Mouse (Mus musculus): ENCODE data around the gene Mgarp.
"Not testable (repeated sequence)": the region's sequence is repeated elsewhere in the genome, so short reads cannot be mapped to it uniquely, and the experiment has no call there.

Mgarp gene

DNA sequence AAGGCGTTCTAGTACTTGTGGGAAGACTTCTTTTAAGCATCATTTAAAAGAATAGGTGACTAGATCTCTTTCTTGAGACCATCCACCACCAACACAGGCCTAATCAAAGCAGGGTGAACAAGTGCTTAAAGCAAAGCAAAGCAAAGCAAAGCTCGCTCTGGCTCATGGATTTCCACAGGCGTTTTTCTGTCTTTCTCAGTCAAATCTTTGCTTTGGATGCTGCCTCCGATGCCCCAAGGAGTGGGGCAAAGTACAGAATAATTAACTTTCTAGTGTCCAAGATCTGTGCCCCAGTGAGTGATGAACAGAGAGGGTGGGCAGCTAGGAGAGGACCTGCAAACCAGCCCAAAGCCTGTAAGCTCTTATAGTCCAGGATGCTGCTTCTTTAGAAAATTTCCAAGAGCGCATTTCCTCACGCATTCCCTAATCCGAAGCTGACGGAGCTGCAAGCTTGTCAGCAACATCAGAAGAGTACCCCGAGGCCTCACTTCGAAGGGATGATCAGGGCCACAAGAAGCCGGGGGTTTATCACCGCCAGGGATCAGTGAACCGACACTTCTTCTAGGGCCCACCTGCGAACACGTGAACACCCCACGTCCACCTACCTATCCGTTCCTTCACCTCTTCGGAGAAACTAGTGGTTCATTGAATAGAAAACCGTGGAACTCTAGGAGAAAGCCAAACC lies 935 bp downstream of the Mgarp start:
- DNase-seq: no peak

DNA sequence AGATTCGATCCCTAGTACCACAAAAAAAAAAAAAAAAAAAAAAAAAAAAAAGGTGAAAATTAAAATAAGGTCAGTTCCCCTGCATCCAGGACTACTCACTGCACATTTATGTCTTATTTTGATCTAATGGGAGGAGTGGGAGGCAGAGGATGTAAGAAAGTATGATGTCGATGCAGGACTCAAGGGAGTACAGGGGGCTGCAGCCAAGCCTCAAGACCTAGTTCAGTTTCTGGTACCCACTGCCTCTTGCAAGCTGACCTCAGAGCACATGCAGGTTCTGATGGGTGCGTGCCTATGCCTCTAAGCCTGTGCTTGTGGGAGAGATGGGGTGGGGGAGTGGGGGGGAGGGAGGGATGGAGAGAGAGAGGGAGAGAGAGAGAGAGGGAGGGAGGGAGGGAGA lies 1.7 kb downstream of the Mgarp start:
- DNase-seq: no peak

DNA sequence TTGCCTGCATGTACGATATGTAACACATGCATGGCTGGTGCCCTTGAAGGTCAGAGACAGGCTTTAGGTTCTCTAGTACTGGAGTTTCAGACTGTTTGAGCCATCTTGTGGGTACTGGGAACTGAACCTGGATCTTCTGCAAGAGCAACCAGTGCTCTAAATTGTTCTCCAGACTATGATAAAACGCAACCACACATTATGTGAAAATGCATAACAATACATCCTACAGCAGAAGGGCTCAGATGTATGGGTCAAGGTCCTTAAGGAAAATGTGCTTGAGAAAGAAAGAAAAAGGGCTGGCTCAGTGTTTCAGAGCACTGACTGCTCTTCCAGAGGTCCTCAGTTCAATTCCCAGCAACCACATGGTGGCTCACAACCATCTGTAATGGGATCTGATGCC lies 2.9 kb downstream of the Mgarp start:
- DNase-seq: no peak

DNA sequence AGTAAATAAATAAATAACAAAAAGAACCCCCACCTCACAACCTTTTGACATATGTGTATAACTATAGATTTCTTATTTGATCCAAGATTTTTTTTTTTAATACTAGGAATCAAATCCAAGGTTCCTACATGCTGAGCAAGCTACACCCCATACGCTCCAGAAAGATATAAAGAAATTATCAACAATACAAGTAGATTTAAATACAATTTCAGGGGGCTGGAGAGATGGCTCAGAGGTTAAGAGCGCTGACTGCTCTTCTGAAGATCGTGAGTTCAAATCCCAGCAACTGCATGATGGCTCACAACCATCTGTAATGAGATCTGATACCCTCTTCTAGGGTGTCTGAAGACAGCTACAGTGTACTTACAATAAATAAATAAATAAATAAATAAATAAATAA lies 3.5 kb downstream of the Mgarp start:
- not testable (repeated sequence) for DNase-seq

DNA sequence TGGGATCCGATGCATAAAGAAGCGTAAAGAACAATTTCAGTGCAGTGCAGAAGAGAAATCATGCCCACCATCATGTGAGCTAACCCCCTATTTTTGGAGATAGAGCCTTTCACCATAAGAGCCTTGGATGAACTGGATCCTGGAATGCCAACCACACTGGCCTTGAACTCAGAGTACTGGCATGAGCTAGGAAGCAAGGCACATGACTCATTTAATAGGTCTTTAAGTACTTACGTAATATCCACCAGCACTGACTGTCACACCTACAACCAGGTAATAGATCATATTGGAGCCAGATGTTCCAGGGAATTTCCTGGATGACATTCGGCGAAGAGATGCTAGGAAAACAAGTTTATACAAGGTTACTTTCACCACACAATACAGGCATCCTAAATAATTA lies 4.9 kb downstream of the Mgarp start:
- no peak for DNase-seq

DNA sequence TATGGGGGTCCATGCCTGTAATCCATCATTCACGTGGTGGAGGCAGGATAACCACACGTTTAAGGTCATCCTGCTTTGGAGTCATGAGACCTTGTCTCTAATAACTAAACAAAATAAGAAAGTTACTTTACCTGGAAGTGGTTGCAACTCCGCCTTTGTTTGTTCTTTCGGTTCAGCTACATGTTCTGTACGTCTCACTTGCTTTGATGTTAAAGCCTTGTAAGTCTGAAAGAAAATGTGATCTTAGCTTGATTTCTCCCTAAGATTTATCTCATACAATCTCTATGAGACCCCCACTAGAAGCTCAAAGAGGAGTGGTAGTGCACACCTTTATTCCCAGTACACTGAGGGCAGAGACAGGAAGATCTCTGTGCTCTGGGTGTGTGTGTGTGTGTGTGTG lies 5.4 kb downstream of the Mgarp start:
- no peak for DNase-seq

DNA sequence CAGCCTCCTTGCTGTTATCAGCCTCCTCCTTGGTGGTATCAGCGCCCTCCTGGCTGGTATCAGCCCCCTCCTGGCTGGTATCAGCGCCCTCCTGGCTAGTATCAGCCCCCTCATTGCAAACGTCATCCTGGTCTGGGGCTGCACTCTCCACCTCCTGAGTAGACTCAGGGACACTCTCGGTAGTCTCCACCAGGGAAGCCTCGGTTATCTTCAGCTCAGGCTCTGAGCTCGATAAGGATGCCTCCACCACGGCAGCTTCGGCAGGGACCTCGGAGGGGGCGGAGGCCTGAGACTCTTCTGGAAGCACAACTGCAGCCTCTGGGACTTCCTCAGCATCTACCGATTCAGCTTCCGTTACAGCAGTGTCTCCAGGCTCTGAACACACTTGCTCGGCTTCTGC lies 7.6 kb downstream of the Mgarp start:
- DNase-seq: peak; percentile 57

DNA sequence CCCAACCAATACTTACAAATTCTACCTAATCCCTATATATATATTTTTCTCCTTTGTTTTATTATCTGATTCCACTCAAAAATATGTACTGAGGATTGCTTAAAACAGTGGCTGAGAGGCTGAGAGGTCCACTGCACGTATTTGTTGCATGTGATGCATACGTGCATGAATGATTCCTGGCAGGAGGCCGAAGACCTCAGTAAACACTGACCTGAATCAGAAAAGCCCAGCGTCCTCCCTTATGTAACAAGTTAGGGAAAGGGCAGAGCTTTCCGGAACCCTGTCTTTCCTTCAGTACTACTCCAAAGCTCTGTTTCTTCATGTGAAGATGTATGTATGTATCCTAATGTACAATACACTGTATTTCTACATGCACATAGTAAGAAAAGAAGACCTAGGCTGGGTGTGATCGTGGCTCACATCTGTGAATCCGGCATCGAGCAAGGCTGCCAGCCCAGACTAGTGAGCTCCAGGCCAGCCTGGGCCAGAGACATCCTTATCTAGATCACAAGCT lies 8.6 kb downstream of the Mgarp start:
- DNase-seq: no peak

DNA sequence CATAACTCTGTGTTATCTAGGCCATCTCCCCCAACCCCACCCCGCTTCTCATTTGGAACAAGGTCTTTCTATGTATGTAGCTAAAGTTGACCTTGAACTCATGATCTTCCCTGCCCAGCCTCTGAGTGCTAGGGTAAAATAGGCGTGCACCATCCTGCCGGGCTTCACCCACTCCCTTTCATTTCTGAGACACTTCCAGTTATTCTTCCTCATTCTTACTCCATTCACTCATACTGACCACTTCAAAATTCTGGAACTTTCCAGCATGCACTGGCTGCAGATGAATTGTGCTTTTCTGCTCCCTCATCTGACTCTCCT lies 9.4 kb downstream of the Mgarp start:
- DNase-seq: no peak

DNA sequence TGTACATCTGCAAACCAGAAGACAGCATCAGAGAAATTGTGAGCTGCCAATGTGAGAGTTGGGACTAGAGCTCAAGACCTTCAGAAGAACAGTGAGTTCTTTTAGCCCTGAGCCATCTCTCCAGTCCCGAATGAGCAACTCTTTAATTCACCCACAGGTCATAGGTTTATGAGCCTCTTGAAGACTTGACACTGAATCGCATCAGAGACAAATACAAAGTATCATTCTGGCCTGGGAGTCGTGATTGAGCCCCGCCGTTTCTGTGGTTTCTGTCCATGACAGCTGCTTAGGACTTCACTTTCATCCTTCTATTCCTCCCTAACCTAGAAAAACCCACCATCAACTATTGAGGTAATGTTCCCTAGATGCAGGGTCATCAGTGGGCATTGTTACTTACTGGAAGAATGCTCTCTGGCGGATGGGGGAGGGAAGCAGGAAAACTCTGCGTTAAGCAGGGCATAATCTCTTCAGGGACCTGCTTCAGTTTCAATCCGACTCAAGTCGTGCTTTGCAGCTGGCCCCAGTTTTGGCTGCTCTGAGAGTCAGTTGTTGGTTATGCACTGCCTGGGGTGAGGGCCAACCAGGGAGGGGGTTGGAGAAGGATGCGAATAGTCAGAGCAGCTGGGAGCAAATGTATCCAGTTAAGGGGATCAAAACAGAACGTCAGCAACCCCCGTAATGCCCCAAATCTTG lies 10.0 kb downstream of the Mgarp start:
- DNase-seq: no peak

DNA sequence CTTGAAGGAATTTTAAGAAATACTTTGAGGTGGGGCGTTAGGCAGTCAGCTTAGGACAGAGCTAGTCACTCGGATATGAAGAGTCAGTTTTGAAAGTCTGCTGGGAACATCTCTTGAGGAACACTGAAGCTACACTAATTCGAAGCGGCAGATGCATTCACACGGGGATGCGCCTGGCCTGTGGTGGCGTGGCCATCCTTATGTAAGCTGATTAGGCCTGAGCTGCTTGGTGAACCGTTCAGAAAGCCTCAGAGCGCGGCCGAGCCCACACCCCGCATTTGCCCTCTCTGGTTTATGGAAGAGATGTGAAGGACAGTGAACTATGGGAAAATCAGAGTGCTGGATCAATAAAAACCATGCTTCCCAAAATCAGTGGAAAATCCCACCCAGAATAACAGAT lies 13.1 kb downstream of the Mgarp start:
- DNase-seq: peak; percentile 37

DNA sequence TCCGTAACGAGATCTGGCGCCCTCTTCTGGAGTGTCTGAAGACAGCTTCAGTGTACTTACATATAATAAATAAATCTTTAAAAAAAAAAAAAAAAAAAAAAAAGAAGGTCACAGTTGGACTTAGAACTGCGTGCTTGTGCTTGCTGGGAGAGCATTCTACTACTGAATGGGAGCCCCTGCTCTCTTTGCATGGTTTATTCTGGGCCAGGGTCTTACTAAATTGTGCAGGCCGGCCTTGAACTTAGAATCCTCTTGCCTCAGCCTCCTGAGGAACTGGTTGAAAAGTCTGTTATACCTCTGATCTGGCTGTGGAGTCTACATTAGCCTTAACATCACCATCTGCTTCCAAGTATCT lies 15.9 kb downstream of the Mgarp start:
- DNase-seq: no peak

DNA sequence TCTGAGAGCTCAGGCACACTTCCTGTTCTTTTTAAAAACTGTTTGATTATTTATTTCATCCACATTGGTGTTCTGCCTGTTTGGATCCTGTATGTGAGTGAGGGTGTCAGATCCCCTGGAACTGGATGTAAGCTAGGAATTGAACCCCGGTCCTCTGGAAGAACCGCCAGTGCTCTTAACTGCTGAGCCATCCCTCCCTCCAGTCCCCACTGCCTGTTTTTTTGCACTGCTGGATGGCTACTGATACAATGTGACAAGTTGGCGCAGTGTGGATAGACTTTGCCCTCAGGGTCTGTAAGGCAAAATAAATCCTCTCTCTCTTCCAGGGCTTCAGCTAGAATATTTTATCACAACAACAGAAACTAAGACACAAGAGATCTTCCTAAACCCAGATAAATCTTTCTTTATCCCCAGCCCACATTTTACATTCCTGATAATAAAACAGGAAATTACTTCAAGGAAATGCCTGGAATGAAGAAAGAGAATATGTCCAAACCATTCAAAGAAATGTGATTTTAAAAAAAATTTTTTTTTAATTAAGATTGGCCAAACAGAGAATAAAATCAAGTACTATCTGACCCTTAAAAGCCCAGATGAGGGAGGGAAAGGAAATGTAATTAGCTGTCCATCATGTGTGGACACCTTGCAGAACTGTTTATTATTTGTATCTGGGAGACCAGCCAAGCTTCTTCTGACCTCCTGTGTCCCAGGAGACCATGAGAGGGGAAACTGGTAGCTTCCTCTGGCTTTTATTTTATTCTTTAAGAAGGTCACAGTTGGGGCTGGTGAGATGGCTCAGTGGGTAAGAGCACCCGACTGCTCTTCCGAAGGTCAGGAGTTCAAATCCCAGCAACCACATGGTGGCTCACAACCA lies 16.5 kb downstream of the Mgarp start:
- DNase-seq: no peak

DNA sequence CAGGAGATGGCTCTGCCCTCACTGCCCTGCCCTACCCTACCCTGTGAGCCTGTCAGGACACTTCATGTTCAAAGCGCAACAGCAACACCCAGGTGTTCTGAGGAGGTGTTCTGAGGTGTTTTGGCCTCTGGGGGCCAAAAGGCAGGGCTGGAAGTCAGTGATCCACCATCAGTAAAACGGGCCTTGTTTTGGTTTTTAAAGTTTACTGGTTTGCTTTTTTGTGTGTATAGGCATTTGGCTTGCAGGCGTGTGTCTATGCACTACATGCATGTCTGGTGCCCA lies 17.9 kb downstream of the Mgarp start:
- no peak for DNase-seq

DNA sequence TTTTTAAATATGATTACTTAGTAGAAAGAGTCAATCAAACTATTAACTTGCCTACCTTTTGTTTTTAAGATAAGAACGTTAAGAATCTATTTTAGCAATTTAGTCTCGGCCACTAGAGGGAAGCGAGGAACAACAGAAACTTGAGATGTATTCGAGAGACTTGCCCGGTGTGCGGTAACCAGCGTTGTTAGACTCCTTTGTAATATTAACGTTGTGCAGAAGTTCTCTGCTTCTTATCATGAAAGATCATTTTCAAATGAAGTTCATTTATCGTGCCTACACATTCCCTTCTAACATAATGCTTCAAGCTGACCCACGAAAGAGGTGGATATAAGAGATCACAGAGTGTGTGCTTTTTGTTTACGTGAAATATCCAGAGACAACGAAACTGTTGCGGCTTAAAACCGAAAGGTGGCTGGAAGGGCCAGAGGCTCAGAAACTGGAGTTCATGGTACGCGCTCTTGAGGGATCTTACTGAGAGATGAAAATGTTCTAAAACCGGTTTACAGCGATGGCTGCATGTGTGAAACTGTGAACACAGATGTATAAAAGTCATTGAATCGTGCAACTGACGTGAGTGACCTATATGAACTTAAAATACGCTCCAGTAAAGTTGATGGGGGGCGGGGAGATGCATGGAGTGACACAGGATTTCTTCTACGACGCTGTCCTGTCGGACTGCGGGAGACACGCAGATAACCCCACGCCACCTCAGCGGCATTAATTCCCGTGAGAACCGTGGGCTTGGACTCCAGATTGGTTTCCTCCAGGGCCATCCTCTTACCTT lies 18.5 kb downstream of the Mgarp start:
- DNase-seq: peak; percentile 77

DNA sequence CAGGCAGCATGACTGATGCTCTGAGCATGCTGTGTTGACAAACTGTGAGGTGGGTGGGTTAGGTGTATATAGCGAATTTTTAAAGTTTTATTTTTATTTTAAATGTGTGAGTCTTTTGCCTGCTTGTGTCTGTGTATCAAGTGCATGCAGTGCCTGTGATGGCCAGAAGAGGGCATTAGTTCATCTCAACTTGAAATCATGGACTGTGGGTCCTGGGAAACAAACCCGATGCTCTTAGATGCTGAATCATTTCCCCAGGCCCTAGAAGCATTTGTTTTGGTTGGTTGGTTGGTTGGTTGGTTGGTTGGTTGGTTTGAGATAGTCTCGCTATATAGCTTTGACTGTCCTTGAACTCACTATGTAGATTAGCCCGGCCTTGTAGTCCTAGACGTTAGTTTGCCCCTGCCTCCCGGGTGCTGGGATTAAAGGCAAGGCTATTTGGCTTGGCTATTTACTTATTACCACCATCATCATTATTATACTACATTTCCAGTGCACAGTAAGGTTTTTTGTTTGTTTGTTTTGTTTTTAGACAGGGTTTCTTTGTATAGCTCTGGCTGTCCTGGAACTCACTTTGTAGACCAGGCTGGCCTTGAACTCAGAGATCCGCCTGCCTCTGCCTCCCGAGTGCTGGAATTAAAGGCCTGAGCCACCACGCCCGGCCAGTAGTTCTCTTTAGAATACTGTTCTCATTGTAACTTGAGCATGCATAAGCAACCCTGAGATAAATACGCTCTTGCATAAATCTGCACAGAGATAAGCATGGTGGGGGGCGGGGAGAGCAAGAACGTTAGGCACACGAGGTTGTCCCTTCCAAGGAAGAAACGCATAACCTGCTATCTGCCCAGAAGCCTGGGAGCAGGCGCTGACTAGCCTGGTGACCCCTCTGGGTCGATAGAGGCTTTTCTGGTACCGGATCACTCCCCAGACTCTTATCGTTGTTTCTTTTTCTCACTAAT lies 21.0 kb downstream of the Mgarp start:
- peak; percentile 44 for DNase-seq

DNA sequence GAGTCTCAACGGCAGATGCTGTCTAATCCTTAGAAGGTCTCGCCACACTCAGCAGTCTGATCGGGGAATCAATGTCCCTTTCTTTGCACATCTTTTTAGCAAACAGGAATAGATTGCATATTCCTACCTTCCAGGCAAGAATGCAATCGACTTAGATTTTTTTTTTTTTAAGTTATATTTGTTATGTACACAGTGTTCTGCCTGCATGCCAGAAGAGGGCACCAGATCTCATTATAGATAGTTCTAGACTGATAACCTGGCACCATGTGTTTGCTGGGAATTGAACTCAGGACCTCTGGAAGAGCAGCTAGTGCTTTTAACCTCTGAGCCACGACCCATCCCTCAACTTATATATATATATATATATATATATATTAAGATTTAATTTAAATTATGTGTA lies 23.0 kb downstream of the Mgarp start:
- DNase-seq: no peak

DNA sequence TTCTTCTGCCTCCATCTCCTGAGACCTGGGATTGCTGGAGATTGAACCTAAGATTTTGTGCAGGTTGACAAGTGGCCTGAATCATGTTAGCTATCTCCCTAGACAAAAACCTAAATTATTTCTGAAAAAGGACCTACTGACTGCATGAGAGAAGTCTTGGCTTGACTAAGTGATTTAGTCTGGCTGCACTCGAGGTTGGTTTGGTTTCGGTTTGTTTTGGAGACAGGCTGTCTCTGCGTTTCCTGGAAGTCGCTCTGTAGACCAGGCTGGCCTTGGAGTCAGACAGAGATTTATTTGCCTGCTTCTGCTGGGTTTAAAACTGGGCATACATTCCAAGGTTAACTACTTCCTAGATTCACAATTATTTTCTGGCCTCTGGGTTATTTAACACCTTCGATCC lies 23.7 kb downstream of the Mgarp start:
- no peak for DNase-seq

DNA sequence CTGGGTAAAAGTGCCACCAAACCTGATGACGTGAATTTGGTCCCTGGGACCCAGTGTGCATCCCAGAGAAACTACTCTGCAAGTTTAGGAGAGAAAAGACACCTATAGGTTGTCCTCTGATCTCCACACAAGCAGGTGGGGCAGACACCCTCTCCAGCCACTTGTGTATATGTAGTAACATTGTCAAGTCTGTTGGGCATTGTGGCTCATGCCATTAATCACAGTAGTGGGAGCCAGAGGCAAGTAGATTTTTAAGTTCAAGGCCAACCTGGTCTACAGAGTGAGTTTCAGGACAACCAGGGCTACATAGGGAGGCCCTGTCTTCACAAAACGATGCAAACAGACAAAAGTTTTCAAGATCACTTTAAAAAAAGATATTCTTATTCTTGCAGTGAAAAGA lies 24.7 kb downstream of the Mgarp start:
- DNase-seq: no peak

DNA sequence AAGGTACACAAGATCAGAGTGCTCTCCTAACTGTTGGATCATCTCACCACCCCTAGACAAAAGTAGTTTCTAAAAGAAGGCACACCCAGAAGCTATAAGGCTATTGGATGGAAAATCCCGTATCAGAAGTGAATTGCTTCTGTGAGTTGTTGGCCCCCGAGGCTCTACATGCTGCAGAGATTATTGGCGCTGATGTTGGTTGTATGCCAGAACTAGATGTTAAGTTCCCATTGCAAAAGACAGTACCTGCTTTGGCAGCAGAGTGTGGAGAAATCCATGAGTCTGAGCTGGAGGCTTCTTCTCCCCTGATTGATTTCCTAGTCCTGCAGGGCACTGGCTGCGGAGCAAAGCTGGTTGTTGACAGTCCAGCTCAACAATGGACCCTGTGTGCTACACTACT lies 28.5 kb downstream of the Mgarp start:
- no peak for DNase-seq

DNA sequence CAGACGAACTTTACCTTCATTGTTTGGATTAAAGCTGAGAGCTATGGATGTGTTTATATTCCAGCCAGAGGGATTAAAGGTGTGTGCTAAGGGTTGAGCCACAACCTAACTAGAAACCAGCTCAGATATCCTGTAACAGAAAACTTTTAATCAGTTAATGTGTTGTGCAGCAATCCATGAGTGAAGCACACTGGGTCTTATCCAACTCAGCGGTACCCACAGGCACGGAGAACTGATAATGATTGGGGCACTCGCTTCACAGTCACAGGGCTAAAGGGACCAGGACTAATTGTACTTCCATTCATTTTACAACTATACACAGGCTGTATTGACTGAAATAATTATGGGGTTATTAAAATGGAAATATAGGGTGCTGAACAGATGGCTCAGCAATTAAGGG lies 29.6 kb downstream of the Mgarp start:
- no peak for DNase-seq

DNA sequence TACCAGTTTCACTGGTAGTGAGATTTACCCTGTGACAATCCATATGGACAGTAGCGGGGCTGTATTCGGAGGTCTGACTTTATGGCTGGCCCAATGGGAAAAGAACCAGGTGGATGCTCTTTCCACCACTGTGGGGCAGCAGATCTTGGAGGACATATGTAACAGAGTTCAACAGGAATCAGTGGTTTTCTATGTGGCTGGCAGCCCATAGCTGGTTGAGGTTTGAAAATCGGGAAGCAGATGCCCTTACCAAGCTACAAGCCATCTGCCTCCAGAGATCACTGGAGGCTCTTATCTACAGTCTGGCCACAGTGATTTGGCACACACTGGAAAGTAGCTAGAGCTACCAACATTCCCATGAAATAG lies 31.0 kb downstream of the Mgarp start:
- no peak for DNase-seq

All from embryo, embryonic 11 days (tissue).